Mouse (Mus musculus): ENCODE measurements around the gene Clip1. TPM values are rescaled to one million over a fixed set of nuclear protein-coding genes. Genes with fewer than 3 reads are reported as not detected.

Clip1 gene
- polyA plus RNA-seq, 1 experiment from 2014 or later, result 65.5 TPM

DNA sequence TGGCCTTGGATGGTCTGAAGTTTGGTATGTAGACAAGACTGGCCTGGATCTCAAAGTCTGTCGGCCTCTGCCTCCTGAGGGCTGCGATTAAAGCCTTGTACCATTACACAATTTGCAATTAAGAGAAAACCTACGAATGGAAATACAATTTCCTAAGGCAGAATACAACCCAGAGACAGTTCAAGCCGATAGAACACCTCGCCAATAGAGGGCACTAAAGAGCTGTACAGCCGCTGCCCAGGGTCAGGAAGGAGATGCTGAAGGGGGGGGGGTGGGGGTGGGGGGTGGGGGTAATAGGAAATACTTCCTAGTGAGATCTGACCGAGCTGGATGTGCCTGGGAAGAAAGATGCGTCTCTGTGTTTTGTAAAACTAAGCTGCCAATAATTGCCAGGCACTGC is 57.8 kb downstream of the Clip1 start:
- Histone ChIP-seq H3K4me2 (no peak overlapping the region), H3K4me3 (no peak overlapping the region), H3K36me3 (ENCODE audit: poor library complexity, severe bottlenecking) (peaks cover 55% of the 10 kb centered on the region), H3K4me1 (no peaks in the 10 kb centered on the region), H3K9me3 (replicated peaks) (no peaks in the 10 kb centered on the region), H3K27ac (no peak overlapping the region), H3K9ac (no peak overlapping the region), H3K27me3 (no peaks in the 10 kb centered on the region)
- 33% methylated on average over 8 of the region's 8 CpGs for WGBS
- ATAC-seq, result no peak

DNA sequence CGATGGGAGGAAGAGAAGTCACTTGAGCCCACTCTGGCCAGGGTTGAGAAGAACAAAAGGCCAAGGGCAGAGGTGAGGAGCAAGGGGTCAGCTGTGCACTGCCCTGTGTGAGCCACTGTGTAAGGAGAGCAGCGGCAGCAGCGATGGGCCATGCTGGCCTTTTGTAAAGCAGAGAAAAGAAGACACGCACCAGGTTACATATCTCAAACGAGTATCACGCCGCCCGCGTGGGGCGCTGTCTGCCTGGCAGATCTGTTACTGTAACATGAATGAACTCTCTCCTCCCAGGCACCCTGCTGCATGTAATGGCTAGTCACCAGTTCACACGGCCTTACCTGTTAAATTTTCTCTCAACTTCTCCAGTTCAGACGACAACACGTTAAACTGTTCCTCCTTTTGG is 62.0 kb downstream of the Clip1 start:
- WGBS, result 65% methylated on average over 13 of the region's 13 CpGs
- Histone ChIP-seq H3K4me3 (no peak overlapping the region), H3K9ac (no peak overlapping the region), H3K4me2 (no peak overlapping the region), H3K27ac (no peak overlapping the region), H3K9me3 (replicated peaks) (no peaks in the 10 kb centered on the region), H3K27me3 (no peaks in the 10 kb centered on the region), H3K36me3 (ENCODE audit: poor library complexity, severe bottlenecking) (peaks cover 60% of the 10 kb centered on the region), H3K4me1 (no peaks in the 10 kb centered on the region)
- ATAC-seq, result no peak

DNA sequence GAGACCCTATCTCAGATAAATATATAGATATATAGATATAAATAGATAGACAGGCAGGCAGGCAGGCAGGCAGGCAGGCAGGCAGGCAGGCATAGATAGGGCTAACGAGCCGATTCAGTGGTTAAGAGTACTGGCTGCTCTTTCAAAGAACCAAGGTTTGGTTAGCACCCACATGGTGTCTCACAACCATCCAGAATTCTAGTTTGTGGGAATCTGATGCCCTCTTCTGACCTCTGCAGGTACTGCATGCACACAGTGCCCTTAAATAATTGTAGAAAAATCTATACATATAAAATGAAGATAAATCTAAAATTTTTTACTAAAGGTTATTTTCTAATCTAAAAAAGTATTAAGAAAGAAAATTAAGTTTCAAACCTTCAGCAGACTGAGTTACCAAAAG is 65.9 kb downstream of the Clip1 start:
- peaks cover 83% of the 10 kb centered on the region for H3K36me3 ChIP-seq (ENCODE audit: poor library complexity, severe bottlenecking)
- H3K4me2 ChIP-seq, result no peak overlapping the region
- no peak overlapping the region for H3K9ac ChIP-seq
- no peaks in the 10 kb centered on the region for H3K27me3 ChIP-seq
- no peaks in the 10 kb centered on the region for H3K4me1 ChIP-seq
- H3K27ac ChIP-seq, result no peak overlapping the region
- WGBS, result 51% methylated on average over 2 of the region's 2 CpGs
- H3K4me3 ChIP-seq, result no peak overlapping the region
- no peak for ATAC-seq
- H3K9me3 ChIP-seq (replicated peaks), result no peaks in the 10 kb centered on the region

- 93% methylated on average over 24 of the region's 24 CpGs for WGBS
- H3K36me3 ChIP-seq (ENCODE audit: poor library complexity, severe bottlenecking), result peaks cover 85% of the 10 kb centered on the region
- ATAC-seq, result no peak
Measured at GRCm38 (mm10) chr5:123614246-123614645, 70.2 kb downstream of the Clip1 start.

DNA sequence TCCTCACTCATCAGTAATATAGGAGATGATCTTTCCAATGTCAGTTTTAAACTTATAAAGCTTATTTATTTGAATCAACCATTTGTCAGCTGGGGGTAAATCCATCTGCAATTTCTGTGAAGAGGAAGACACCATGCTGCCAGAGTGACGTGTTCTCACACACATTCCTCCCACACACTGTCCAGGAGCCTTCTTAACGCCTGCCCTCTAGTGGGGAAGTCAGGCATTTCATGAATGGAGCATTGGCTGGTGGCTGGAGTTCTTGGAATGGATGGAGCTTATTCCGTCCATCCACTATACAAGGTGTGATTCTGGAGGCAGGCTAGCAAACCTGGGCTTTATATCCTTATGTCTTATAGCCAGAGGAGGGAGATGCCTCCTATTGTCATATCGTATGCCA is 74.6 kb downstream of the Clip1 start:
- WGBS, result 32% methylated on average over 4 of the region's 4 CpGs
- no peaks in the 10 kb centered on the region for H3K9me3 ChIP-seq (replicated peaks)
- H3K4me3 ChIP-seq, result no peak overlapping the region
- H3K4me1 ChIP-seq, result no peaks in the 10 kb centered on the region
- ATAC-seq, result peak; percentile 53; the same call in 1 of the 2 replicates
- no peaks in the 10 kb centered on the region for H3K27me3 ChIP-seq
- H3K9ac ChIP-seq, result no peak overlapping the region
- no peak overlapping the region for H3K4me2 ChIP-seq
- H3K36me3 ChIP-seq (ENCODE audit: poor library complexity, severe bottlenecking), result peaks cover 90% of the 10 kb centered on the region
- H3K27ac ChIP-seq, result no peak overlapping the region

More at GRCm38 (mm10) chr5:123614246-123614645, 70.2 kb downstream of the Clip1 start:
- no peak overlapping the region for H3K4me2 ChIP-seq
- no peaks in the 10 kb centered on the region for H3K4me1 ChIP-seq
- no peak overlapping the region for H3K9ac ChIP-seq
- H3K4me3 ChIP-seq, result no peak overlapping the region
- H3K27ac ChIP-seq, result no peak overlapping the region
- H3K9me3 ChIP-seq (replicated peaks), result no peaks in the 10 kb centered on the region
- H3K27me3 ChIP-seq, result no peaks in the 10 kb centered on the region

DNA sequence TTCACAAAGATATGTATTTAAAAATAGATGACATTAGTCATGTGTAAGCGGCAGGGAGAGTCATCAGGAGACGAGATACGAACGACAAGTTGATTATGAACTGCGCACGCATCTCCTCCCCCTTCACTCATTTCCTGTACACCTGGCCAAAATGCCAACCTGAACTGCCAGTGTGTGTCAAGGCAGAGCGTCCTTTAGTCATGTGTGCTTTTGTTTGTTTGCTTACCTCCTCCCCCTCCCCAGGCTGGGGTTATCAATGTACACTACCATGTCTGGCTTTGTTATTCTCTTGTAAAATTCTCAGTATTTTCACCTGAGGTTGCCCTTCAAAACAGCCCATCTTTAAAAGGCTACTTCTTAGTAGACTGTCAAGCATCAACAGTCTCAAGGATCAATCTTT is 75.0 kb downstream of the Clip1 start:
- no peaks in the 10 kb centered on the region for H3K27me3 ChIP-seq
- no peak overlapping the region for H3K4me2 ChIP-seq
- no peak overlapping the region for H3K9ac ChIP-seq
- H3K27ac ChIP-seq, result no peak overlapping the region
- WGBS, result 95% methylated on average over 7 of the region's 7 CpGs
- no peaks in the 10 kb centered on the region for H3K9me3 ChIP-seq (replicated peaks)
- no peaks in the 10 kb centered on the region for H3K4me1 ChIP-seq
- H3K36me3 ChIP-seq (ENCODE audit: poor library complexity, severe bottlenecking), result peaks cover 88% of the 10 kb centered on the region
- no peak overlapping the region for H3K4me3 ChIP-seq
- no peak for ATAC-seq

DNA sequence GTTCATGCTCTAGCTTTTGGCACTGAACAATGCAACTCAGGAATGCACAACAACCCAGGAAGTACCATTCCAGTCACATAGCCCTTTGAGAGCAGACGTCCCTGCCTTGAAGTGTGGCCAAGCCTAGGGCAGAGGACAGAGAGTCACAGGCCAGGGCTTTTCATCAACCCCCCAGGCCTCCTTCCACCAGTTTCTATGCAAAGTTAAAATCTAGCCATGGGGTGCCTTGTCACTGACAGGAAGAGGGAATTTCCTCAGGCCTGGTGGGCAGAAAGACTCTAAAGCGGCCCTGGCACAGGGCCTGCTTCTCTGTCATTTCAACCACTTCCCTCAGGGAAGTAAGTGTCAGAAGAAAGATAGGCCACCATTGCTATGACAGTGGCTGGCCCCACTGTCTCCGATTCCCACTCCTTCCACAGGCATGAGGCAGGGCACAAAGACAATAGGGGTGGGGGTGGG is 77.2 kb downstream of the Clip1 start:
- H3K4me2 ChIP-seq, result no peak overlapping the region
- ATAC-seq, result no peak
- peaks cover 6% of the 10 kb centered on the region; the same call in 1 of the 2 replicates for H3K4me1 ChIP-seq
- H3K27ac ChIP-seq, result no peak overlapping the region
- no peaks in the 10 kb centered on the region for H3K9me3 ChIP-seq (replicated peaks)
- peaks cover 82% of the 10 kb centered on the region for H3K36me3 ChIP-seq (ENCODE audit: poor library complexity, severe bottlenecking)
- no peaks in the 10 kb centered on the region for H3K27me3 ChIP-seq
- H3K9ac ChIP-seq, result no peak overlapping the region
- H3K4me3 ChIP-seq, result no peak overlapping the region
- 89% methylated on average over 3 of the region's 3 CpGs for WGBS

DNA sequence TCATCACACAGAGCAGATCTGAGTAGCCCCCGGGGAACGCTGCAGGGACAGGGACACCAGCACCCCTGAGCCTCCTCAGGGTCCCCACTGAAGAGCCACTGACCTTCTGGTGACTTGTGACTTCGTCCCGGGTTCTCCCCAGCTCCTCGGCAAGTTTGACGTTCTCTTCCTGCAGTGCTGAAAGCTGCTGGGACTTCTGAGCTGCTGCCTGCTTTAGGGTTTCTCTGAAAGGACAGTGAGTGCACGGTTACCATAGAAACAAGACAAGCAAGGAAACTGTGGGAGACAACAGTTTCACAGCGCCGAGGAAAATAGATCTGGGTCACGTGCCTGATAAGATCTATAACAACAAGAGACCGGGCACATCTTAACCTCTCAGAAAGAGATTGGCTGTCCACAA is 80.9 kb downstream of the Clip1 start:
- no peak overlapping the region for H3K27ac ChIP-seq
- H3K4me2 ChIP-seq, result 0 out of 2 replicates have a peak overlapping the region, but pooled peaks have one; percentile 4
- peaks cover 88% of the 10 kb centered on the region for H3K36me3 ChIP-seq (ENCODE audit: poor library complexity, severe bottlenecking)
- H3K9ac ChIP-seq, result no peak overlapping the region
- no peaks in the 10 kb centered on the region for H3K27me3 ChIP-seq
- peaks cover 6% of the 10 kb centered on the region; the same call in 1 of the 2 replicates for H3K4me1 ChIP-seq
- whole genome bisulfite sequencing, result 54% methylated on average over 11 of the region's 11 CpGs
- no peaks in the 10 kb centered on the region for H3K9me3 ChIP-seq (replicated peaks)
- no peak for ATAC-seq
- no peak overlapping the region for H3K4me3 ChIP-seq

GRCm38 (mm10) chr5:123602174-123602573 is 82.2 kb downstream of the Clip1 start:
- Histone ChIP-seq H3K4me2 (no peak overlapping the region), H3K27me3 (no peaks in the 10 kb centered on the region), H3K9ac (no peak overlapping the region), H3K9me3 (replicated peaks) (no peaks in the 10 kb centered on the region), H3K36me3 (ENCODE audit: poor library complexity, severe bottlenecking) (peaks cover 83% of the 10 kb centered on the region), H3K27ac (no peak overlapping the region), H3K4me1 (peaks cover 6% of the 10 kb centered on the region; the same call in 1 of the 2 replicates), H3K4me3 (no peak overlapping the region)
- no peak for ATAC-seq
- WGBS, result 87% methylated on average over 6 of the region's 6 CpGs

DNA sequence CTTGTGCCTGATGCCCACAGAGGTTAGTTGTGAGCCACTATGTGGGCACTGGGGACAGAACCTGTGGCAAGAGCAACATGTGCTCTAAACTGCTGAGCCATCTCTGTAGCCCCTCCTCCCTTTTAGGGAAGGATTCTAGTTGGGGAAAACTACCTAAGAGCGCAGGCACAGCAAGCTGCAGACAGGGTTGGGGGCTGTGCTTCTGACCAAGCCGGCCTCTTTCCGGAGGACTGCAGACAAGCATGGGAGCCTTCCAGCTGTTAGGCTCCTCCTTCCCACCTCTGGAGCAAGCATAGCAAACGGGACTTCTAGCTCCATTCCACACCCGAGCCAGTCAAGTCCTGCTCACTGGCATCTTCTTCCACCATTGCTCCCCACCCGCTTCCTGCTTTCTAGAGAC is 85.1 kb downstream of the Clip1 start:
- 64% methylated on average over 6 of the region's 6 CpGs for WGBS
- H3K4me1 ChIP-seq, result peaks cover 6% of the 10 kb centered on the region; the same call in 1 of the 2 replicates
- ATAC-seq, result no peak
- no peak overlapping the region for H3K4me2 ChIP-seq
- H3K27ac ChIP-seq, result peak overlapping the region; percentile 48; the same call in 1 of the 2 replicates
- peaks cover 71% of the 10 kb centered on the region for H3K36me3 ChIP-seq (ENCODE audit: poor library complexity, severe bottlenecking)
- no peak overlapping the region; the same call in 1 of the 2 replicates for H3K9ac ChIP-seq
- H3K27me3 ChIP-seq, result no peaks in the 10 kb centered on the region
- H3K9me3 ChIP-seq (replicated peaks), result no peaks in the 10 kb centered on the region
- H3K4me3 ChIP-seq, result no peak overlapping the region

GRCm38 (mm10) chr5:123593622-123594280 is 90.7 kb downstream of the Clip1 start:
- 81% methylated on average over 10 of the region's 10 CpGs for WGBS
- H3K9ac ChIP-seq, result no peak overlapping the region
- no peak overlapping the region for H3K4me2 ChIP-seq
- no peaks in the 10 kb centered on the region for H3K27me3 ChIP-seq
- no peak overlapping the region for H3K4me3 ChIP-seq
- H3K4me1 ChIP-seq, result no peaks in the 10 kb centered on the region
- no peak overlapping the region for H3K27ac ChIP-seq
- no peak for ATAC-seq
- peaks cover 67% of the 10 kb centered on the region for H3K36me3 ChIP-seq (ENCODE audit: poor library complexity, severe bottlenecking)
- no peaks in the 10 kb centered on the region for H3K9me3 ChIP-seq (replicated peaks)

- no peak overlapping the region for H3K4me2 ChIP-seq
- no peak for ATAC-seq
- no peaks in the 10 kb centered on the region for H3K4me1 ChIP-seq
- H3K9ac ChIP-seq, result no peak overlapping the region
- H3K27me3 ChIP-seq, result no peaks in the 10 kb centered on the region
- WGBS, result 88% methylated on average over 6 of the region's 6 CpGs
- H3K27ac ChIP-seq, result no peak overlapping the region
- H3K9me3 ChIP-seq (replicated peaks), result no peaks in the 10 kb centered on the region
- peaks cover 77% of the 10 kb centered on the region for H3K36me3 ChIP-seq (ENCODE audit: poor library complexity, severe bottlenecking)
- H3K4me3 ChIP-seq, result no peak overlapping the region
Measured at GRCm38 (mm10) chr5:123580043-123580442, 104.4 kb downstream of the Clip1 start.

- Histone ChIP-seq H3K4me3 (no peak overlapping the region), H3K27ac (no peak overlapping the region), H3K27me3 (no peaks in the 10 kb centered on the region), H3K36me3 (ENCODE audit: poor library complexity, severe bottlenecking) (peaks cover 52% of the 10 kb centered on the region), H3K4me1 (peaks cover 7% of the 10 kb centered on the region), H3K4me2 (no peak overlapping the region), H3K9me3 (replicated peaks) (no peaks in the 10 kb centered on the region), H3K9ac (no peak overlapping the region)
- WGBS, result 87% methylated on average over 3 of the region's 3 CpGs
- no peak for ATAC-seq
Measured at GRCm38 (mm10) chr5:123576696-123577095, 107.7 kb downstream of the Clip1 start.

Measured in forebrain, embryonic 13.5 days (tissue).